Mouse (Mus musculus): Measurements from ENCODE around the gene Wdr18.
A peak's percentile ranks its signal among the peaks of the same experiment; 100 is the strongest.

The Wdr18 gene

GRCm38 (mm10) chr10:79991548-79991947, 31.6 kb downstream of the Wdr18 start:
- DNase-seq (ENCODE audit: inconsistent age in 2 of 2, low spot score in 1 of 2): no peak

DNA sequence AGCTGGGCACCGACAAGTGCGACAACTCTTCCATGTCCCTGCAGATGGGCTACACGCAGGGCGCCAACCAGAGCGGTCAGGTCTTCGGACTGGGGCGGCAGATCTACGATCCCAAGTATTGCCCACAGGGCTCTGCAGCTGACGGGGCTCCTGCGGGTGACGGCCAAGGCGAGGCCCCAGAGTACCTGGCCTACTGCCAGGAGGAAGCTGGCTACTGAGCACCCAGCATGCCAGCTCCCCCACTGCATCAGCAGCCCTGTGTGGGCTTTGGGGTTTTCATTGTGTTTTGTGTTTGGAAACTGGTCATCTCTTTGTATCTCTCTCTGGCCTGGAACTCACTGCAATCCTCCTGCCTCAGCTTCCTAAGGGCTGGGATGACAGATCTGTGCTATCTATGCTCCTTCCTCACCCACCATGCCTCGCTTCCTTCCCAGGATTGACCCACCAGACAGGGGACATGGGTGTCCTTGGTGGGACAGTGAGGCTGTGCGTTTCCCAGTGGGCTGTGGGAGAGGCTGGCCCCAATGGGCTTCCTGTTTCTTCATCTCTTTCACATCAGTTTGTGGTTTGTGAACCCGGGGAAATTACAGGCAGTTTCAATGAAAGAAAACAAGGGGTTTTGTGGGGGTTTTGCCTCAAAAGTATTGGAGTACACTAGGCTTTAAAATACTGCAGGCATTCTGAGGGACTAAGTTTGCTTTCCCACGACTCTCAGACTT, 34.6 kb downstream of the Wdr18 start:
- peak in 1 of 2 experiments; percentile 66 for DNase-seq (ENCODE audit: inconsistent age in 2 of 2, low spot score in 1 of 2)

GRCm38 (mm10) chr10:79995636-79996035, 35.7 kb downstream of the Wdr18 start:
- DNase-seq (ENCODE audit: inconsistent age in 2 of 2, low spot score in 1 of 2): no peak

GRCm38 (mm10) chr10:79996272-79997033, 36.5 kb downstream of the Wdr18 start, which contains the start of gene Abca7:
TSS of gene Abca7 (plus strand) at chr10:79996494.
- DNase-seq (ENCODE audit: inconsistent age in 2 of 2, low spot score in 1 of 2): peak; percentile 96 to 99

DNA sequence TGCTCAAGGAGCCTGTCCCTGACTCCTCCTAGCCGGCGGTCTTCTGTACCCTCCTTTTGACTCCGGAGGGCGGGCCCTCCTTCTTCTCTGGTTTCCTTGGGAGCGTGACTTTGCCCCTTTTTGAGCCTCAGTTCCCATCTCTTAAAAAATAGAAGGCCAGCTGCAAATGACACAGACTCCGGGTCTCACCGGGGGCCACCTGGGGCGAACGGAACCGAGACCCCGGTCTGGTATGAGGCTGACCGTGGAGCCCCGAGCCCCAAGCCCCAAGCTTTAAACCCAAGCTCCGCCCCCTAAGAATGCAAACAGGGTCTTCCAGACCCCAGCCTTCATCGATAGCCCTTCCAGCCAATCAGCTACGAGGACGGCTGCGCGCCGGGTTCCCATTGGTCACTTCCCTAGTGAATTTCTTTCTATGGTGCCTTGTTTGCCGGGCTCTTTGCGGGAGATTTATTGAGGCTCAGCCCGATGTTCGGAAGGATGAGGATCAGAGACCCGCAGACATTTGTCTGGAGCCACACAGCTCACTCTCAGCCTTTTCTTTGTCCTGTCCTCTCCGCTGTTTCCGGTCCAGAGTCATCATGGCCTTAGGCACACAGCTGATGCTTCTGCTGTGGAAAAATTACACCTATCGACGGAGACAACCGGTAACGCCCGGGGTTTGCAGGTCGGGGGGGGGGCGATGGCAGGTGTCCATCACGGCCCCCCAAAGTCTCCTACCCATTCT, 37.2 kb downstream of the Wdr18 start:
- DNase-seq (ENCODE audit: inconsistent age in 2 of 2, low spot score in 1 of 2): peak; percentile 71 to 89

GRCm38 (mm10) chr10:79997819-79998218, 37.9 kb downstream of the Wdr18 start:
- peak in 1 of 2 experiments; percentile 62 for DNase-seq (ENCODE audit: inconsistent age in 2 of 2, low spot score in 1 of 2)

- no peak for DNase-seq (ENCODE audit: inconsistent age in 2 of 2, low spot score in 1 of 2)
These were observed 42.0 kb downstream of the Wdr18 start for GRCm38 (mm10) chr10:80001945-80002344.

GRCm38 (mm10) chr10:80002829-80003228, 42.9 kb downstream of the Wdr18 start:
- DNase-seq (ENCODE audit: inconsistent age in 2 of 2, low spot score in 1 of 2): no peak

GRCm38 (mm10) chr10:80003374-80004232, 43.7 kb downstream of the Wdr18 start:
- peak in 1 of 2 experiments; percentile 64 for DNase-seq (ENCODE audit: inconsistent age in 2 of 2, low spot score in 1 of 2)

GRCm38 (mm10) chr10:80004233-80004705, 44.3 kb downstream of the Wdr18 start:
- DNase-seq (ENCODE audit: inconsistent age in 2 of 2, low spot score in 1 of 2): peak; percentile 86 to 90

GRCm38 (mm10) chr10:80011740-80012139, 51.8 kb downstream of the Wdr18 start:
- no peak for DNase-seq (ENCODE audit: inconsistent age in 2 of 2, low spot score in 1 of 2)

DNA sequence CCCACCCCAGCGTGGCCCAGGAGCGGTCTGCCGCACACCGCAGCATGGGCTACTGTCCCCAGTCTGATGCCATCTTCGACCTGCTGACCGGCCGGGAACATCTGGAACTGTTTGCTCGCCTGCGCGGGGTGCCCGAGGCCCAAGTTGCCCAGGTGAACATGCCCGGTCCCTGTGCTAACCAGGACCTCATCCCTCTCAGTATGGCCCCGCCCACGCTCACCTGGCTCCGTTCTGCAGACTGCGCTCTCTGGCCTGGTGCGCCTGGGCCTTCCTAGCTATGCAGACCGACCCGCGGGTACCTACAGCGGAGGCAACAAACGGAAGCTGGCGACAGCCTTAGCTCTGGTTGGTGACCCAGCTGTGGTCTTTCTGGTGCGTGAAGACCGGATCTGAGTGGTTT, 53.7 kb downstream of the Wdr18 start:
- no peak for DNase-seq (ENCODE audit: inconsistent age in 2 of 2, low spot score in 1 of 2)

- DNase-seq (ENCODE audit: inconsistent age in 2 of 2, low spot score in 1 of 2): no peak
These were observed 54.7 kb downstream of the Wdr18 start for GRCm38 (mm10) chr10:80014484-80015290.

GRCm38 (mm10) chr10:80015583-80015982, 55.6 kb downstream of the Wdr18 start:
- DNase-seq (ENCODE audit: inconsistent age in 2 of 2, low spot score in 1 of 2): no peak

GRCm38 (mm10) chr10:80016511-80016910, 56.6 kb downstream of the Wdr18 start, which contains the start of gene Arhgap45:
TSS of gene Arhgap45 (plus strand) at chr10:80016653.
- DNase-seq (ENCODE audit: inconsistent age in 2 of 2, low spot score in 1 of 2): no peak

DNA sequence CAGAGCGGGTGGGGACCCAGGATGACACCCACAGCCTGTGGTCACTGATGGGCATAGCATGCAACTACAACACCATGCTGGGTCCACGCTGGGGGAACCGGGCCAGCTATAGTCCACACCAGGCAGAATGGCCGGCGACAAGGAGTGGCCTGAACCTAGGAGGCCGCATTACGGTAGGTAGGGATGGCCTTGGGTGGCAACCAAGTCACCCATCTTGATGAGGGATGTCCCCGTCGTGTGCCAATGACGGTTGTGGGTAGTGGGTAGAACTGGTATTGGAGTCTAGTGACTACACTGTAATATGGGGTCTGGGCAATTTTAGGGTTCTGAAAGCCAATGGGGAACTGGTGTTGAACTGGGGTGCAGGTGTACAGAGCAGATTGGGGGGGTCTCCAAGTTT, 57.0 kb downstream of the Wdr18 start:
- DNase-seq (ENCODE audit: inconsistent age in 2 of 2, low spot score in 1 of 2): no peak

- no peak for DNase-seq (ENCODE audit: inconsistent age in 2 of 2, low spot score in 1 of 2)
These were observed 57.4 kb downstream of the Wdr18 start for GRCm38 (mm10) chr10:80017361-80017760.

DNA sequence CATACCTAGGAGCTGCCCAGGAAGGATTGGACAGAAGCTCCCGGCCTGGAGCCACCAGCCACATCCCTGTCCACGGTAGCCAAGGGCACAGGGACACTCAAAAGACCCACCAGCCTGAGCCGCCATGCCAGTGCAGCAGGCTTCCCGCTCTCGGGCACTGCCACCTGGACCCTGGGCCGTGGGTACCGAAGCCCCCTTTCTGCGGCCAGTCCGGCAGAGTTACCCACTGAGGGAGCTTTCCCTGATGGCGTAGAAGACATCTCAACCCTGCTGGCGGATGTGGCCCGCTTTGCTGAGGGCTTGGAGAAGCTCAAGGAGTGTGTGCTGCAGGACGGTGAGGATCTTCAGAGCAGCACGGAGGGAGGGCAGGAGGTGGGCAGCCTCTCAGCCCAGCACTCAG, 57.8 kb downstream of the Wdr18 start:
- DNase-seq (ENCODE audit: inconsistent age in 2 of 2, low spot score in 1 of 2): no peak

- DNase-seq (ENCODE audit: inconsistent age in 2 of 2, low spot score in 1 of 2): no peak
These were observed 58.9 kb downstream of the Wdr18 start for GRCm38 (mm10) chr10:80018739-80019297.

All from adrenal gland, adult (tissue).